Mouse (Mus musculus): ENCODE results near the gene Prkd3.

The Prkd3 gene

DNA sequence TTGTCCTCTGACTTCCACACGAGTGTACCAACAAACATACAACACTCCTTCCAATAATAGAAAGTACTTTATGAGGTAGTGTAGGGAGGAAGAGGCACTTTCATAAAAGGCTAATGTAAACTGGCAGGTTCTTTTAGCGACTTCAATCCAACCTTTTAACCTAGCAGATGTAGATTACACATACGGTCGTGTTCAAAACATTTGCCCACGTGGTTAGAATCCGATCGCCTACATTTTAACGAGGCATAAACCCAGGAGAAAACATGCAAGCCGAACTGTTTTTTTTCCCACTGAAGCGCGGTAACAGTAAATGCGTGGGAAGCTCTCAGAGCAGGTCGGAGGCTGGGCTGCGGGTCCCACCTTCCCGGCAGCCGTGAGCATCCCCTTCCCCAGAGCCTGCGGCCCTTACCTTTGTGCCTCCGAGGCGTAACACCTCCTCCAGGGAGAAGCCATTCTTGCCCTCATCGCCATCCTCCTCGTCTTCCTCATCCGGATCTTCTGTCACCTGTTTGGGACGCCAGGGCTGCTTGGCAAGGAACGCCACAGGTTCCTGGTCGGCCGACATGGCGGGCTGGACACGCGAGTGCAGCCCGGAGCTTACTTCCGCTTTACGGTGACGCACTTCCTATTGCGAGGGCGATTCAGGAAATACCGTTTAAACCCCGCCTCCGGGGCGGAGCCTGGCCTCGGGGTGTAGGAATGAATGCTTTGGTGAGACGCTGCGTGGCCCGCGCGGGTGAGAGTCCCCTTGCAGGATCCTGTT, 84.0 kb downstream of the Prkd3 start, which contains the start of the genes Cebpz and Ndufaf7:
Gene Cebpz, minus strand, starts transcription at position 601 of the 763 bp plus-strand sequence.
Gene Ndufaf7, plus strand, starts transcription at position 671 of the 763 bp plus-strand sequence.
- DNase-seq (ENCODE audit: low spot score in 2 of 2) = peak; percentile 98

DNA sequence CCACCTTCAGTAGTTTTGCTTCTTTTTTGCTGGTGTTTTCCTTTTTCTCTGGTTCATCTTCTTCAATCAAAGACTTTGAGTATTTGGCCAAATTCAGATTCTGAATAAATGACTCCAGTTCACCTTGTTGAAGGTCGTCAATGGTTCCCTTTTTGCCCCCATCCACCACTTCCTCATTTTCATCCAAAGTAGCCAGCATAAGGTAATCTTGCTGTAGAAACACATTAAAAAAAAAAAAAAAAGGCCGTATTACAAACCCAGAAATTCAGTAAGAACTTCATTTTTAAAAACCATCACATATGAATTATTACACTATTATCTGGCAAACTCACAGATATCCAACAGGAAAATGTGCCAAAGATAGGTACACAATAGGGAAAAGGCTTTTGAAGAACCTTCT, 84.8 kb downstream of the Prkd3 start:
- DNase-seq (ENCODE audit: low spot score in 2 of 2) = no peak

DNA sequence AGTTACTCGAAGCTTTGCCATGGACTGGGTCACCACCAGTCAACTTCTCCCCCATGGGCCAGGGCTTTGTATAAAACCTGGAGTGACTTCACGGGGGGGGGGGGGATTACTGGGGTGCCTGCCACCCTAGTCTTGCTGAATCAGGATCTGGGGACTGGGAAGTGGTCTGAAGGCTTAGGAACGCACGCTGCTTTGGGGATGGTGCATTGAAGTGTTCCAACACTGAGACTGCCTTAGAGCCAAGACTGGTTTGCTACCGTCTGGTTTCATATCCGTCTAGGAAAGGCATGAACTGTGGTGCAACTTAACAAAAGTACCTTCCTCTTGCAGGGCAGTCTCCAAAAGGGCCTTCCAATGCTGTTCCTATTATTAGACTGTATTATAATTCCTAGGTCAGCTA, 102.9 kb downstream of the Prkd3 start:
- DNase-seq (ENCODE audit: low spot score in 2 of 2) = peak in 1 of 2 experiments; percentile 45

DNA sequence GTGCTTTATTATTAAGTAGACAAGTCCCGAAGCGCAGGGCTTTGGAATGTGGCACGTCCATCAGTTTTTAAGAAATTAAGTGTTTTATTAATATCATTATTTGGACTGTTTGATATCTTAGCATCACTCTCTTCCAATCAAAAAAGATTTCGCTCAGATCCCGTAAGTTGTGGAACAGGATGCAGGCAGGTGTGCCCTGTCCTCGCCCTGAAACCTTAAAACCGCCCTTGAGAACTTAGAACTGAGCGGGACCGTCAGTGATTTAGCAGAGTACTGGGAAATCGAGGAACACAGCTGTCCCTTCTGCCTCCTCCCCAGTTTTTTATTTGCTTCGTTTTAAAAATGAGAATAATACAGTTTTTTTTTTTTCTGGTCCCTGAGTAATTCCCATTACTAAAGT, 103.7 kb downstream of the Prkd3 start:
- no peak for DNase-seq (ENCODE audit: low spot score in 2 of 2)

DNA sequence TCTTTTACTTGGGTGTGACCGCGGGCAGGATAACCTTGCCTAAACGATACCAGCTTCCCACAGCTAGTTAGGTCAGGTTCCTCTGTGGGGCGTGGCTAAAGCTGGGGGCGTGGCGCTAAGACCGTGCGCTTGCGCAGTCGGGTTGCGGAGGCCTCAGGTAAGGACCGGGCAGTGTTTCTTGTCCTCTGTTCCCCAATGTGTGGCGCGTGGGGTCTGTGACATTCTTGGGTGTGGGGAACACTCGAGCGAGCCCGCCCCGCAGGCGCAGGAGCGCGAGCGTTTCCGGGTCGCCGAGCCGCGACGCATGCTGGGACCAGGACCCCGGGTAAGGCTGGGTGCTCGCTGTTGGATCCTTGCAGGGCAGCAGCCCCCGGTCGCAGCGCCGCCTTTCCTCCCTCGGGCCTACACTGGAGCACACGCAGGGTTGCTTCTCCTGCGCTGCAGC, 104.2 kb downstream of the Prkd3 start, which contains the start of gene Cebpzos:
Gene Cebpzos, plus strand, starts transcription at position 132 of the 445 bp plus-strand sequence.
- DNase-seq (ENCODE audit: low spot score in 2 of 2) = peak; percentile 93 to 94

DNA sequence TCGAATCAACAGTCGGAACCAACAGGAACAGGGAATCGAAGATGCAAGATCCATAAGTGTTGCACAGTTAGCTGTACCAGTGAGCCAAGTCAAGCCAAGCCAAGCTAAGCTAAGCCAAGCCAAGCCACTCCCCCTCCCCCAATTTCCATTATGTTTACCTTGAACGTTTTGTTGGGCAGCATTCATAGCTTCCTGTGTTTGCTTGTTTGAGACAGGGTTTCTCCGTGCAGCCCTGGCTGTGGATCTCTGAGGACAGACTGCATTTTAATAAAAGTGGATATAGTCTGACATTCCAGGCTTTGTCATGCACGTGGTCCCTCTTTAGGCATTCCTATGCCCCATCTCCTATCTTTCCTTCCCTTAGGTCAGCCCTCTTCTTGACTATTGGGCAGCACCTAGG, 104.8 kb downstream of the Prkd3 start:
- no peak for DNase-seq (ENCODE audit: low spot score in 2 of 2)

DNA sequence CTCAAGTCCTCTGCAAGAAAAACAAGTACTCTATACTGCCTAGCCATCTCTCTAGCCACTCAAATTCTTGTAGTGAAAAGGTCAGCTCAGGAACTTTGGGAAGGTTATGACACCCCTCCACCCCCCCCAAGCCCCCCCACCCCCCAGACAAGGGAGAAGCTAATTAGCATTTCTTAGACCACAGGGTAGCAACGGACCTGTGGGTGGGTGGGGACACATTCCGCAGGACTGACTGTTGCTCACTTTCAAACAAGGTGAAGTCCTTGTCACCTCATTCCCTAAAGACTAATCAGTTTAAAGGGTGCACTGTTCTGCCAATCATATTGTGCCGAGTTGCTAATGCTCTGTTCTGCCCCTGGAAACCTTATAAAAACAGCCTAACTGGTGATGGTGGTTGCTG, 106.7 kb downstream of the Prkd3 start:
- no peak for DNase-seq (ENCODE audit: low spot score in 2 of 2)

DNA sequence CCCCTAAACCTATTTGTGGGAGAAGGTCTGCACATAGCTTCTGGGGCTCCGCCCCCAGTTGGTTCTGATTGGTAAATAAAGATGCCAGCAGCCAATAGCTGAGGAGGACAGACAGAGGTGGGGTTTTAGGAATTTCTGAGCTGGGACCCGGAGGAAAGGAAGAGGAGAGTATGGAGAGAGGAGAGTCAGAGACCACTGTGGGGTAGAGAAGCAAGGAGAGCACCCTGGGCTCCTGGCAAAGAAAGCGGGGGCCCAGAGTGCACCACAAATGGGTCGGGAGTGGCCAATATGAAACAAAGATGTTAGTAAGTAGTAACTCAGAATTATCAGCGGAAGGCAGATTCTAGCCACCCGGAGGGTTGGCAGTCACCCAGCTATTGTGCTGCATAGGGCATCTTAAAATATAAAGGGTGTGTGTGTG, 107.7 kb downstream of the Prkd3 start:
- DNase-seq (ENCODE audit: low spot score in 2 of 2) = peak; percentile 57 to 77

DNA sequence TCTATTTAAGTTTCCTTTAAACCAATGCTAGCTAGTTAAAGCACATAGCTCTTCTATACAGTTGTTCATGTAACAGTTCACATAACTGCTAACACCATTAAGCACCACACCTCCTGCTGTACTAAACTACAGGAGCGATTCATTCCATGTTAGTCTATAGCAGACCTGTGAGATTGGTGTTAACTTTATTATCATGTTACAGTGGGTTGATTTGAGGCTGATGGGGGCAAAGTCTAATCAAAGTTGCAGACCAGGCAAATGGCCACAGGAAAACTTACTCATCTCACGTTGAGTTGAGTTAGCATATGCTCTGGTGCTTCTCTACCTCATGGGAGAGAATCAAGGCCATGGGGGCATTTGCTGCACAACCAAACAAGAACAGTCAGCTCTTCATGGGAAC, 111.2 kb downstream of the Prkd3 start:
- DNase-seq (ENCODE audit: low spot score in 2 of 2) = no peak

DNA sequence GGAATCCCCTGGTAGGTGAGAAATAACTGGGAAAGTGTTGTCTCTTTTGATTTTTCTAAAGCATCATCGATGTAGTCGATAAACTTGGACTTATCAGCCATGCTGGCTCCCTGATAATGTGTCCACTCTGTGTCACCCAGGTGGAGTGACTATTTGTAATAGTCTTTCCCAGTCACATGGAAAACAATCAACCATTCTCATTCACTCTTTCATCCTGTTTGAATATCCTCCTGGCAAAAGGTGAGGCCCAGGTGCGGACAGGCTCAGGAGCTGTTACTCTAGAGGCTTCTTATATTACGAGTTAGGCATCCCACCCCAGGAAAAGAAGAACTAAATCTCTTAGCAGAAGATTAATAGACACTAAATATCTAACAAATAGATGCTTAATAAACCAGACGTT, 113.7 kb downstream of the Prkd3 start, which contains the start of gene Sult6b1:
Gene Sult6b1, minus strand, starts transcription at position 101 of the 400 bp plus-strand sequence.
- no peak for DNase-seq (ENCODE audit: low spot score in 2 of 2)

DNA sequence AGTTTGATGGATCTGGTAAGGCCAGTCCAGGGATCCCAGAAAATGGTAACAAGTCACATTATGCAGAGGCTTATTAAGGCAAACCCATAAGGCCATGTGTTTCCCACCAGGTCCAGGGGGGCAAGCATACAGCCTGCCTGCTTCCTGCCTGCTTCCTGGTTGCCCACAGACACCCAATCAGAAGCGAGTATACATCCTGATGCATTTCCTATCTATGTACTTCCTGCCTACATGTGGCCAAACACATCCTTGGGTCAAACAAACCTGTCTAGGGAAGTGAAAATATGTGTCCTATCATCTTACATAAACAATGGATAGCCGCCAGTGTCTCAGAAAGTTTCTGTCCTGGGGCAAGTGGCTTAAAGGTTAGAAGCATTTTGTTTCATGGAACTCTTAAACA, 117.5 kb downstream of the Prkd3 start:
- no peak for DNase-seq (ENCODE audit: low spot score in 2 of 2)

All from right cerebral cortex, postnatal 10 days (tissue).